Mouse (Mus musculus): ENCODE measurements around the gene Ano1. TPM values are rescaled to one million over a fixed set of nuclear protein-coding genes. Genes with fewer than 3 reads are reported as not detected.

Ano1 gene
- total RNA-seq (2023), result under 1 TPM; 0.58 to 0.64 TPM

DNA sequence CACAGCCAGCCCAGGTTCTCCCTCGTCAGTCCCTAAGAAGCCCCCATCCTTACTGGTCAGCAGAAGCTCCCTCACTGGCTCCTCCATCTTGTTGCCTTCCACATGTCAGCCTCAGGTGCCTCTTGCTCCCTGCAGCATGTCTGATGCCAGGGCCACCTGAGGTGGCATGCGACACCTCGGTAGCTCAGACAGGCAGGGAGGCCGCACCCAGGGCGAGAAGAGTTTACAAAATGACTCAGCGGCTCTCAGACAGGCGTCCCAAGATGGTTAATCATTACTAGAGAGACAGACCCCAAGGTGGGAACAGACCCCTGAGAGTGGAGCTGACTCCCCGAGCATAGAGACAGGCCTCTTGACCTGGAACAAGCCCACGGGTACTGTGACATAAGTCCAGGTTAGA is at the start of gene Ano1:
Ano1 (minus strand) TSS at position 142 of the 400 bp plus-strand sequence.

DNA sequence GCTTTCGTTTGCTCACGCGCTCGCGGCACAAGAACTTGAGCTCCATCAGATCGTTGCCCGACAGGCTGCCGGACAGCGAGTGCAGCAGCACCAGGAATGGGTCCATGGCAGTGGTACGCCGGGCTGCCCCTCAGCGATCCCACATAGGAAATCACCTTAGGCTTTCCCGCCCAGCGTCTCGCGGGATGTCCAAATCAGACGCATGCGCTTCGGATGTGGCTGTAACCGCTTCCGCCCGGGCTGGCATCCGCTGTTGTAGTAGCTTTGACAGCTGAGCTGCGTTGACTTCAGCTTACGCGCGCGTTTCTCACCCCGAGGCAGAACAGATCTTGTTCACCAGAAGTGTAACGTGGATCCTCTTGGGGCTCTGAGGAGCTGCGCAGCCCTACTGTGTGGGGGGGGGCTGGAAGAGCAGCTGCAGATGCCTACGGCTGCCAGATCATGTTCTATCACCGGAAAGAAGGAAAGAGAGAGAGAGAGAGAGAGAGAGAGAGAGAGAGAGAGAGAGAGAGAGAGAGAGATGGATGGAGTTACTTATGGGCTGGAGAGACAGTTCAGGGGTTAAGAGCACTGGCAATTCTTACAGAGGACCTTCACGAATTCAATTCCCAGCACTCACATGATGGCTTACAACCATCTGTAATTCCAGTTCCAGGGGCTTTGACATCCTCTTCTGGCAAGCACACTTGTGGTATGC is 169.3 kb downstream of the Ano1 start, which contains the start of gene Fadd:
Fadd (minus strand) TSS at position 180 of the 697 bp plus-strand sequence.

DNA sequence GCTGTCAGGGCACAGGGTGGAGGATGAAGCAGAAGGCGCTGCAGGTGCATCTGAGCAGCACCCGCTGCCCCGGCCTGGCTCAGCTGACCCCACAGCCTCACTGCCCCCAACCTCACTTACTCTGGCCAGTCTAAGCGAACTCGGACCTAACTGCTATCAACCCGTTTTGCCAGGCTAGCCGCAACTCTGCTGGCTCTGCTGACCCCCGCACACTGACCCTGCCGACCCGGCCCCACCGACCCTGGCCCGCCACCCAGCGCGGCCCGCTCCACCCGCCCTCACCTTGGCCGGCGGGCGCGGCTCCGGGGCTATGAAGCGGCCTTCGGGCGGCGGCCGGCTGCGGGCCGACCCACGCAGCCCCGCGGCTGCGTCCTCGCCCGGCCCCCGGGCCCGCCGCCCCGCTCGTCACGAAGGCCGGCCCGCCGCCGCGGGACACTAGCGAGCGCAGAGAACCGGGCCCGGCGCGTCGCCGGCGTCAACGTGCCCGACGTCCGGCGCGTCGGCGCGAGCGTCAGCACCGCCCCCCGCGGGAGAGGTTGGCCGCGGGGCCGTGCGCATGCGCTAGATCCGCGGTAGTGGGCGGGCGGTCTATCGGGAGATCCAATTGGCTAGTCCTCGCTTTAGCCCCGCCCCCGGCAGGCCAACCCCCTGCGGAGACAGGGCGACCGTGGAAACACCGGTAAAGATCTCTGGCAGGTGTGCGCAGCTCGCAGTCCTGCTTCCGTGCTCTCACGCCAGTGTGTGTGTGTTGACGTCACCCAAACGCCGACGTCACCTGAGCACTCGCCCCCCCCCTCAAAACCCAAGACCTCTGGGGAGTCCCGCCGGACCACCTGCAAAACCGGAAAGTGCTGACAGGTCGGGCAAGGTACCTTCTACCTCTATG is 198.3 kb downstream of the Ano1 start, which contains the start of gene Ppfia1:
Ppfia1 (minus strand) TSS at position 493 of the 886 bp plus-strand sequence.

Other genes starting within 250 kb of the Ano1 start
- gene Ppfia1, start 198.2 kb downstream of the Ano1 start, total RNA-seq (2023), result 10 to 100 TPM; 52.5 to 56.1 TPM
- gene Fadd, start 169.5 kb downstream of the Ano1 start, total RNA-seq (2023), result 1 to 10 TPM; 6.4 to 6.9 TPM
- not detected for gene Fgf3, start 86.1 kb upstream of the Ano1 start, total RNA-seq (2023)
- gene Fgf4, start 95.4 kb upstream of the Ano1 start, total RNA-seq (2023), result not detected
- not detected for gene Fgf15, start 144.6 kb upstream of the Ano1 start, total RNA-seq (2023)
- gene LTO1, start 163.1 kb upstream of the Ano1 start, total RNA-seq (2023), result 10 to 100 TPM; 24.9 to 25.0 TPM
- gene Ccnd1, start 188.0 kb upstream of the Ano1 start, total RNA-seq (2023), result 10 to 100 TPM; 17.9 to 18.1 TPM

Measured in monocyte, adult 59 days (primary cell).